Mouse (Mus musculus) megakaryocyte, adult 5-6 weeks (primary cell): ENCODE data around the gene Carm1. TPM values are rescaled to one million over a fixed set of nuclear protein-coding genes. Genes with fewer than 3 reads are reported as not detected.
A peak's percentile ranks its signal among the peaks of the same experiment; 100 is the strongest.
"Not testable (repeated sequence)": the region's sequence is repeated elsewhere in the genome, so short reads cannot be mapped to it uniquely, and the experiment has no call there.

Source experiments
- ATAC-seq: 2 replicates; pipeline ENCODE4 v1.8.0; 2016; ENCODE audit warnings: mild to moderate bottlenecking, inconsistent platforms; ENCODE audit not compliant: poor library complexity, severe bottlenecking
- total RNA-seq, 2 experiments: library from RNA; stranded (forward) in 1 of 2; stranded (reverse) in 1 of 2; fragments of 153-499, 151-499 nt in 1 of 2; fragments of 221-1000, 200-1000 nt in 1 of 2; gene quantifications; 2 replicates each; pipeline versions ENCODE4 v1.2.3 to v1.2.4; 2015 to 2017

Carm1 gene
- total RNA-seq, 2 experiments from 2014 or later = 8.5 to 26.3 TPM

DNA sequence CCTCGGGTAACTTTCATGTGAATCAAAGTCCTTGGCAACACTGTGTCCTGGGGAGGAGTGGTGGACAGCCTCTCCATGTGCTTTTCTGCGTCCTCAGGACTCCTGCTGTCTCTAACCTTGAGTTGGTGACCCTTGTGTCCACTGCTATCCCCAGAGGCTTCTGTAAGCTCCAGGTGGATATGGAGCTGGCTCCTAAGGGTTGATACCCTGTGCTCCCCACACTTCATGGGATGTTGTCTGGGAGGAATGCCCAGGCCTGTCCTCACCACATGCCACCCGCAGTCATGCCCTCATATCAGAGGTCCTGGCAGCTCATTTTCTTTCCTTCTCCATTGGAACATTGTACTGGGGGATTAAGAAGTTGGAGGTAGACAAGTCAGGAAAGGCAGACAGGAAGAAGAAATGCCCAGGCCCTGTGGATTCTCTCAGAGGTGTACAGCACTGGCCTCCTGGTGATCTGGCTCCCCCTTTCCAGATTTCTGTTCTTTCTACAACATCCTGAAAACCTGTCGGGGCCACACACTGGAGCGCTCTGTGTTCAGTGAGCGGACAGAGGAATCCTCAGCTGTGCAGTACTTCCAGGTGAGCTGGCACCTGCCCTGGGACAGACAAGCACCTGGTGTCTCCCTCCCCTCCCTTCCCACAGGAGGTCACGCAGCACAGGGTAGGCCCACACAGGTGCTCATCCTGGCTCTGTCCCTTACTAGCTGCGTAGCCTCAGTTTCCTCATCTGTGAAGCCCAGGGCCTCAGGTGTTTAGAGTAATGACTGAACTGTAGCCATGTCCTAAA, 27.5 kb downstream of the Carm1 start:
- ATAC-seq = no peak

DNA sequence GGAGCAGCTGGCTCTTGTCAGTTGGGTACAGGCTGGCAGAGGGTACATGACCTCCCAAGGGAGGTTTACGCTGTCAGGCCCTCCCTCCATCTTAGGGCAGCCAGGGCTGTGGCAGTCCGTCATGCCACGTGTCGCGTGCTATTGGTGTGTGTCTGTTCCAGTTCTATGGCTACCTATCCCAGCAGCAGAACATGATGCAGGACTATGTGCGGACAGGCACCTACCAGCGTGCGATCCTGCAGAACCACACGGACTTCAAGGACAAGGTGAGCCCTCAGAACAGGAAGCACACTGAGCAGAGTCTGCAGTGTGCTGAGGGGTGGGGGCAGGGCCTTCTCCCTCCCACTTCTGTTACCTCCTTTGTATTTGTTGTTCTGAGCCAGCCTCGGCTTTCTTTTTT, 28.6 kb downstream of the Carm1 start:
- no peak for ATAC-seq

DNA sequence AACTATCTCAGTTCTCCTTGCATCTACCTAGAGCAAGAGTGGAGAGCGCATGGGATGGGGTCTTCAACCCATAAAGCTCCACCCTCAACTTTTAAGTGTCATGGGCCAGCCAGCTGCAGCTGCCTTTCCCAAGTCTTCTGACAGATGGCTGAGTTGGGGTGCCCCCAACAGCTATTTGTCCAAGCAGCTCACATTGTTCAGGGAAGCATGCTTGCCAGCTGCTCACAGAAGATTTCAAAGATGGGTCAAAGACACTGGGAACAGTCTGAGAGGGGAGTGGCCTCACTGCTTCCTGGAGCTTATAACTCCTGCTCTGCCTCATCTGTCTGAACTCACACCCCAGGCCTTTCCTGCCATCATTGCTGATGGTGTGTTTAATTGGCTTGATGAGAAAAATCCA, 29.6 kb downstream of the Carm1 start:
- no peak for ATAC-seq

DNA sequence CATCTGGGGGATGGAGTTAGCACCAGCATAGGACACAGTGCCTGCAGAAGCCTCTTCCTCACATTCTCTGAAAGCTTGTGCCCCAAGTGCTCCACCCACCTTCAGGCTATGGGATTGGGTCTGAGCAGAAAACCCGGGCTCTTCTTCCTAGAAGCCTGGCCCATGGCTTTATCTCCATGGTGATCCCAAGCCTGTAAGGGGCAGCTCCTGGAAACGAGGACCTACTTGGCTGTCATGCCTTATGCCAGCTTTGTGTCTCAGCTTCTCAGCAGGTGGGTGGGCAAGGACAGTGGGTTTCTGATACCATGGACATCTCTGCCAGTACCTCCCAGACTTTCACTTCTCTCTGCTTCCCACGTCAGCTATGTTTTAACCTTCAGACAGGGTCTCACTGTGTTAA, 31.5 kb downstream of the Carm1 start:
- no peak for ATAC-seq

DNA sequence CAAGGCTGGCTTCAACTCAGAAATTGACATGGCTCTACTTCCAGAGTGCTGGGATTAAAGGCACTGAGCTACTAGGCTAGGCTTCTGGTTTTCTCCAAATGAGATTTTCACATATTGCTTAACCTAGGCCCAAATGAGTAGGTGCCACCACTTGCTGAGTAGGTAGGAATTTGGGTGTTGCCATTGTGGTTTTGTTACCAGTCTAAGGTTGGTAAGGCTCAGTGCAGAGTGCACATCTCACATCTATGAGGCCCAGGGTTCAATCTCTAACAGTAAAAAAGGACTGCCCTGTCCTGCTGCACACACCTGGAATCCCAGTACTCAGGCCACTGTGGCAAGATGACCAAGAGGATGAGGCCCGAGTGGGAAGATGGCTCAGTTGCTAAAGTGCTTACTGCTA, 38.7 kb downstream of the Carm1 start:
- ATAC-seq = no peak

DNA sequence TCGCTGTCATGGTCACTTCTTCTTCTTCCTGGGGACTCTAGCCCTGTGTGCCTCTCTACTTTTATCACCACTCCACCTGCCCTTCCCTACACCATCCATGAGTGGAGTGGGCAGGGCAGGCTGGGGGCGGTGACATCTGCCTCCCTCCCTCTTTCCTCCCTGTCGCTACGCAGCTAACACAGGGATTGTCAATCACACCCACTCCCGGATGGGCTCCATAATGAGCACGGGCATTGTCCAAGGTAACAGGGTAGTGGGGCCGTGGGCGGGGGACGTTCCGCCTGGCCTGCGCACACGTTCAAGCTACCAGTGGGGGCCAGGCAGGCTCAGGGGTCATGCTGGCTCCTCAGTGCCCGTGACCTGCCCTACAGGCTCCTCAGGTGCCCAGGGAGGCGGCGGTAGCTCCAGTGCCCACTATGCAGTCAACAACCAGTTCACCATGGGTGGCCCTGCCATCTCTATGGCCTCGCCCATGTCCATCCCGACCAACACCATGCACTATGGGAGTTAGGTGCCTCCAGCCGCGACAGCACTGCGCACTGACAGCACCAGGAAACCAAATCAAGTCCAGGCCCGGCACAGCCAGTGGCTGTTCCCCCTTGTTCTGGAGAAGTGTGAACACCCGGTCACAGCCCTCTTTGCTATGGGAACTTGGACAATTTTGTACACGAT, 41.1 kb downstream of the Carm1 start:
- no peak for ATAC-seq

DNA sequence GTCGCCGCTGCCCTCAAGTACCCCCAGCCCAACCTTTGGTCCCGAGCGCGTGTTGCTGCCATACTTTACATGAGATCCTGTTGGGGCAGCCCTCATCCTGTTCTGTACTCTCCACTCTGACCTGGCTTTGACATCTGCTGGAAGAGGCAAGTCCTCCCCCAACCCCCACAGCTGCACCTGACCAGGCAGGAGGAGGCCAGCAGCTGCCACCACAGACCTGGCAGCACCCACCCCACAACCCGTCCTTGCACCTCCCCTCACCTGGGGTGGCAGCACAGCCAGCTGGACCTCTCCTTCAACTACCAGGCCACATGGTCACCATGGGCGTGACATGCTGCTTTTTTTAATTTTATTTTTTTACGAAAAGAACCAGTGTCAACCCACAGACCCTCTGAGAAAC, 41.7 kb downstream of the Carm1 start:
- no peak for ATAC-seq

DNA sequence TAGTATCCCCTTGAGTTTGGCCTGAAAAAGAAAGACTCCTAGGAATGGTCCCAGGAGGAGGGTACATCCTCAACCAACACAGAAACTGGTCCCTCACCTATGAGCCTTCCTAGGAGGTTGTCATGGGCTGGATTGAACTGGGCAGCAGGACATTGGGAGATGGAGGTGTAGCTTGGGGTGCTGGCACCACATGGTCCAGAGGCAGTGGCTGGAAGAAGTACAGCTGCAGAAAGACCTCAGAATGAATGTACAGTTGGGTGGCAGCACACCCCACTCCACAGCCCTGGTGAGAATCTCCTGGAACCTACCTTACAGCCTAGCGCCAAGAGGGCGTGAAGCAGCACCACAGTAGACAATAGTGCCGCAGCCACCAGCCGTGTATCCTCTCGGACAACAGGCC, 42.8 kb downstream of the Carm1 start:
- no peak for ATAC-seq

DNA sequence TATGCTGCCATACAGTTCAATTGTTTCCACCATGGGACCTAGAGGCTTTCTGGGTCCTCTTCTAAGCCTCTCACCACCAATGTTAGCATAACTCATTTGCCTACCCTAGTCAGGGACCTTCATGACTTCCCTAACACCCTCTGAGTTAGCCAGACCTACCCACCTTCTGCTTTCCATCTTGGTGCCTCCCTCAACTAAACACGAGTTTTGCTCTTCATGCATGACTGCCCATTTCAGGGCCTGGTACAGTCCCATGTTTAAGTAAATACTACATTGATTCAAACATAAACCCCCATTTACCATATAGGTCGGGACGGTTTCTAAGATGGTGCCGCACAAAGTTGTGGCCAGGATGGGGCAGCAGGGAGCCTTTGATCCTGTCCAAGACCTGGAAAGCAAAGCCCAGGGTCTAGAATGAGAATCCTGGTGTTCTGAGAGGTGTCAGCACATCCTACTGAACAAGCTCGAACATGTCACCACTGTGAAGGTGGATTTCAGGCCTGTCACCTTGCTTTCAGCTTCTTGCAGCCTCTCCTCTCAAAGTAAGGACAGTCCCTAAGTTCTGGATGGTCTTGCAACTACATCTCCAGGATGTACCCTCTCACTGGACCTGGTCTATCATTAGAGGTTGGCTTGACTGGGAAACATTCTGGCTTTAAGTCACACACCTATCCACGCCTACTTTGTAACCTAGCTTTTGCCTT, 44.6 kb downstream of the Carm1 start:
- no peak for ATAC-seq

DNA sequence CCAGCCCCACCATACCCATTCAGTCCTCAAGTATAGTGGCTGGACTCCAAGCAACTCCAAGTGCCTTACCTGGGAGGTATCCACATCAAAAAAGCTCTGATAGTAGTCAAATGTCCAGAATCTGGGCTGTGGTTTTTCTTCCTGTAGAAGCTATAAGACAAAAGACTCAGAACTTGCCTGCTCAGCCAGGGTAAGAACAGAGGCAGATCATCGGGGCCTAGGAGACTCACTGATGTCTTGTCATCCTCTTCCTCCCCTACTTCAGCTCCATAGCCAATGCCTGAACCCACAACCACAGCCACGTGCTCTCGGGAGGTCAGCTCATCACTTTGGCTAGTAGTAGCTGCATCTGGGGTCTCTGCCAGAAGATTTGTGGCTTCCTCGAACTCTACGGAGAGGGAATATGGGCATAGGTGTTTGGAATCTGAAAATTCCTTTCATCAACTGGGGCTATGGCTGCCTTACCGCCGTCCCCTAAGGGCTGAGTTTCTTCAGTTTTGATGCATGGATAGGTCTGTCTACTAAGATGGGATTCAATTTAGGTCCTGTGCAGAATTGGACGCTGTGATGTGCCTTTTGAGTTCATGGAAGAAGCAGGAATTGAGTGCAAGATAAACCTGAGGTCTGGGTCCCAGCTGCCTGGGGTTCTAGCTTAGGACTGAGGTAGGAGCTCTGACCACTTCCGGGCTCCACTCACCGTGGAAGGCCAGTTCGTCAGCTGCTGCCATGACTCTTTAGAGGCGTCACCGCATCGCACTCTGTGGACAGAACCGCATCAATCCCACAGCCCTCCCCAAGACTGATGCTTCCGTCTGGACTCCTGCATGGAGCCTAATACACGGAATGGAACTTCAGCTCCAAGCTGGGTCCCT, 45.4 kb downstream of the Carm1 start:
- ATAC-seq = peak; percentile 53

DNA sequence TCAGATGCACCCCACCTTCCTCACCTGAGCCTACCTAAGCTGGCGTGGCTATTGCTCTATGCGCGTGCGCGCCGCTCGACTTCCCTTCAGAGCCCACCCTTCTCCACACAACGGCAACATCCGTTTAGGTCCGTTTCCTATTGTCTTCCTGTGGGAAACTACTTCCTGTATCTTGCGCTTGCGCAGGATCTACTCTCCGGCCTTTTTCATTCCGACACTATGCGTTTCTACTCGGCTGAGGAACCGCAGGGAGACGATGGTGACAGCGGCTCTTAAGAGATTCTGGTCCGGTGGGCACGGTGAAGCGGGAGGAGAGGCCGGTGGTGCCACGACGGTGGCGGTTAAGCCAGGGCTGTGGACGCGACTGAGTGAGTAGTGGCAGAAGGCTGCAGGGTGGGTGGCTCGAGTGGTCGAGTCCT, 46.0 kb downstream of the Carm1 start, which contains the start of the genes Timm29 and Yipf2:
Gene Timm29 (plus strand): TSS at position 20 of the 419 bp plus-strand sequence.
Gene Yipf2 (minus strand): TSS at position 126 of the 419 bp plus-strand sequence.
- ATAC-seq = peak; percentile 81

DNA sequence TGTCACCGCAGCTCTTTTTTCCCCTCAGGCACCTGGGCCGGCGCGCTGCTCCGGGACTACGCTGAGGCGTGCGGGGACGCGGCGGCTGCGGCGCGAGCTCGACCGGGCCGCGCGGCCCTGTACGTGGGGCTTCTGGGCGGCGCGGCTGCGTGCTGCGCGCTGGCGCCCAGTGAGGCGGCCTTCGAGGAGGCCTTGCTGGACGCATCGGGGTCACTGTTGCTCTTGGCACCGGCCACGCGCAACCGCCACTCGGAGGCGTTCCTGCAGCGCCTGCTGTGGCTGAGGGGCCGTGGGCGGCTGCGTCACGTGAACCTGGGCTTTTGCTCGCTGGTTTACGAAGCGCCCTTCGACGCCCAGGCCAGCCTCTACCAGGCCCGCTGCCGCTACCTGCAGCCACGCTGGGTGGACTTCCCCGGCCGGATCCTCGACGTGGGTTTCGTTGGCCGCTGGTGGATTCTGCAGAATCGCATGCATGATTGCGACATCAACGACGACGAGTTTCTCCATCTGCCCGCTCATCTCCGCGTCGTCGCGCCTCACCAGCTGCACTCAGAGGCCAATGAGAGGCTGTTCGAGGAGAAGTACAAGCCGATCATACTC, 46.5 kb downstream of the Carm1 start:
- peak; percentile 56 for ATAC-seq

DNA sequence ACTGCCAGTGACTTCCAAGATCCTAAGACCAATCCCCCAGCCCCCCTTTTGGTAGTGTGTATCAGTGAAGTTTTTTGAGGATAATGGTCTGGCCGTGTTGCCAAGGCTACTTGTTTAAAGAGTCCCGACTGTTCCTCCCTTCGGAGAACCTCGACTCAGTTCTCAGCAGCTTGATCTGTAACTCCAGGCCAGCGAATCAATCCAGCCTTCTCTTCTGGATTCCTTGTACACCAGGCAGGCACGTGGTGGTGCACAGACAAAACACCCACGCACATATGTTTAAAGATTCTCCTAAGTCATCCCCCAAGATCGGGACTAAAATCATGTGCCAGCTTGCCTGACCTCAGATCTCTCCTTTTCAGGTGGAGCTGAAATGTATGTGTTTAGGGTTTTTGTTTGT, 47.7 kb downstream of the Carm1 start:
- ATAC-seq = not testable (repeated sequence)

DNA sequence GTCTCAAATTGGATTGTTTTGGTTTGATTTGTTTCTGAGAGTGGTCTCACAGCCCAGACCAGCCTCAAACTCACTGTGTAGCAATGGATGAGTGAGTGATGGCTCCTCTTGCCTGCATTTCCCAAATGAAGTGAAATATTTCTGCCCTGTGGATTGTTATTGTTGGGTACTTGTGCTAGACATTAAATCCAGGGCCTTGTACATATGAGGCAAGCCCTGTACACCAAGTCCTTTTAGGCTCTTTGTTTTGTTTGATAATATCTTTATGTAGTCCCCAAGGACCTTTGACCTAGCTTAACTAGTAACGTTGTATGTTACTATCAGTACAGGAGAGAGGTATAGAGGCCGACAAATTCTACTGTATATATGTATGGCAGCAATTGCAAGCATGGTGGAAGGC, 48.1 kb downstream of the Carm1 start:
- no peak for ATAC-seq

DNA sequence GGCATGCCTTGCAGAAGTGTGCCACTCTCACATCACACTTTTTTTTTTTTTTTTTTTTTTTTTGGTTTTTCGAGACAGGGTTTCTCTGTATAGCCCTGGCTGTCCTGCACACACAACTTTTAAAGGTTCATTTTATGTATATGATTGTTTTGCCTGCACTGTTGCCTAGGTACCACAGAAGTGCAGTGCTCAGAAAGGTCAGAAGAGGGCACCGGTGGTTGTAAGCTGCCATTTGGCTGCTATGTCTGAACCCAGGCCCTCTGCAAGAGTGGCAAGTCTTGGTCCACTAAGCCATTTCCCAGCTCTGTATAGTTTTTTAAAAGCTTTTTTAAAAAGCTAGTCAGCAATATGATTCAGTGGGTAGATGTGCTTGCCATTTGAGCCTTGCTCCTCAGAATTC, 51.5 kb downstream of the Carm1 start:
- ATAC-seq = peak; percentile 39; the same call in 1 of the 2 replicates

DNA sequence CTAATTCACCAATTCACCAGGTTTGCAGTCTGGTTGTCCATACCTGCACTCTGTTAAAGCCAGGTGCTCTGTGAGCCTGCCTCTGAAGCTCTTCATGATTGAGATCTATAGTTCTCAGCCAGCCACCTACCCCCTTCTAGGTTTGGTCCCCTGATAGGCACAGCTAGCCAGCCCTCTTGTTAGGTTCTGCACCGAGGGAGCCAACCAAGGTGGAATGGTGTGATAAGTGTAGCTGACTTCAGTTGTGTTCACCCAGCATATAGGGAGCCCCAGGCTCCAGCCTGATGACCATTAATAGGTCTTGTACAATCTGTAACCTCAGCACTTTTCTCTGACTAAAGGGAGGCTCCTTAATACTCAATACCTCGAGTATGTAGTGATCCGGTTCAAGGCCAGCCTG, 53.5 kb downstream of the Carm1 start:
- no peak for ATAC-seq

DNA sequence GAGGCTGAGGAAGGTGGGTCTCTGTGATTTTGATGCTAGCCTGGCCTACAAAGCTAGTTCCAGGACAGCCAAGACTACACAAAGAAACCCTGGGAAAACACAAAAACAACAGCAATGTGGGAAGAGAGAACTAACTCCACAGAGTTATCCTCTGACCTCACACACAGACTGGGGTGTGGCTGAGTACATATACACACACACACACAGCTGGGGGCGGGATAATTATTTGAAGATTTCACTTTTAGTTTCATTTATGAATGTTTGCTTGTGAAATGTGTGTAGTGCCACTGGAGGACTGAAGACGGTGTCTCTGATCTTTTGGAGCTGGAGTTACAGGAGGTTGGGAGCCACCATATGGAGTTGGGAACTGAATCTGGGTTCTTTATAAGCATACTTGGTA, 54.4 kb downstream of the Carm1 start:
- no peak for ATAC-seq

DNA sequence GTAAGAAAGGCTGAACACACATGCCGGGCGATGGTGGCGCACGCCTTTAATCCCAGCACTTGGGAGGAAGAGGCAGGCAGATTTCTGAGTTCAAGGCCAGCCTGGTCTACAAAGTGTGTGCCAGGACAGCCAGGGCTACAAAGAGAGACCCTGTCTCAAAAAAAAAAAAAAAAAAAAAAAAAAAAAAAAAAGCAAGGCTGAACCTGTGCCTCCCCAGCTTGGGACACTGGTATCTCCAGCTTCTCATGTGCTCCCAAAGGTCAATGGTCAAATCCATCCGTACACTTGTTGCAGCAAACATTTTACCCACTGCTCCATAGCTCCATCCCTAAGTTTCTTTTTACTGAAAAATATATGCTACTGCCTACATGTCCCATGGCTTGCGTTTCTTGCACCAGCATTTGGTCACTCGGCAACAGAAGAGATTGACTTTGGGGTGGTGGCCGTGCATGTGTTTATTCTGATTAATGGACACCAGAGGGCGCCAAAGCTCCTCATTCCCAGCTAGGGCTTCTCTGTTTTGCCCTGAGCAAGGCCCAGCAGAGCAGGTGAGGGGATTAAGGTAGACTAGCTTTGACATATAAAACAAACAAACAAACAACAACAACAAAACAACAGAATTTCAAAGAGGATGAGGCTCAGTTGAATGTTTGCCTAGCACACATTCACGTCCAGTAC, 55.2 kb downstream of the Carm1 start:
- ATAC-seq = peak; percentile 91

DNA sequence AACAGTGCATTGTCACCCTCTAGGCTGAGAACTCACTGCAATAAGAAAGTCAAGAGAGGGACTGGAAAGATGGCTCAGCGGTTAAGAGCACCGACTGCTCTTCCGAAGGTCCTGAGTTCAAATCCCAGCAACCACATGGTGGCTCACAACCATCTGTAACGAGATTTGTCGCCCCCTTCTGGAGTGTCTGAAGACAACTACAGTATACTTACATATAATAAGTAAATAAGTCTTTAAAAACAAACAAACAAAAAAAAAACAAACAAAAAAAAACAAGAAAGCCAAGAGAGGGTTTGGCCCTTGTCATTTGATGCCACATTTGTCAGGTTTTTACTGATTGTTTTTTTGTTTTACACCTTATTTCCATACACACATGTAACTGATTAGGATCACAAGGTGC, 57.4 kb downstream of the Carm1 start:
- no peak for ATAC-seq

DNA sequence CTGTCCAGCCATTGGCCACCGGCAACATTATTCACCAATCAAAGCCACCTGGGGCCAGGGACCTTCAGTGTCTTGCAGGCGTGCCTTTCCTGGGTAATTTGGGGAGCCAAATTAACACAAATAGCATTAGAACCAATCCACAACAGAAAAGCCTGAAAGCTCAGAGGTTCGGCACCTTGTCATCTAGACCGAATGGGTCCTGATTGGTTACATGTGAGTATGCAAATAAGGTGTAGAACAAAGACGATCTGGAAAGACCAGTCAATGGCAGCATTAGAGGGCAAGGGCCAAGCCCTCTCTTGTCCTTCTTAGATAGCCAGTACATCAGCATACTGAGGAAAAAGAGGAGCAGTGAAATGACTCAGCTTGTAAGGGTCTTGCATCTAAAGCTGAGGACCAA, 59.2 kb downstream of the Carm1 start:
- ATAC-seq = no peak
